Mouse (Mus musculus): ENCODE measurements at regions not wholly inside any gene's neighbourhood (a gene's known extent, or its start where the extent isn't known, plus 50 kb on each side); places are given as distances from the start of the nearest gene placed in this dataset.

- no peak overlapping the region for H3K4me3 ChIP-seq (replicated peaks; ENCODE audit: low read length)
- H3K9me3 ChIP-seq (ENCODE audit: low read length): no peaks in the 10 kb centered on the region
- 0 out of 2 replicates have a peak, but pooled peaks cover 9% of the 10 kb centered on the region for H3K27me3 ChIP-seq (ENCODE audit: insufficient read depth, low read length)
- no peak for TF ChIP-seq CTCF (conservative IDR thresholded peaks at IDR 0.05; ENCODE audit: low read length)
- H3K36me3 ChIP-seq (ENCODE audit: insufficient read depth, low read length): no peaks in the 10 kb centered on the region
- peaks cover 8% of the 10 kb centered on the region for H3K4me1 ChIP-seq (replicated peaks; ENCODE audit: low read depth, low read length)
These were observed 208.2 kb downstream of the Uaca start for GRCm38 (mm10) chr9:61002572-61002971.

GRCm38 (mm10) chr9:61008446-61008845 lies 214.1 kb downstream of the Uaca start:
- Histone ChIP-seq H3K36me3 (ENCODE audit: insufficient read depth, low read length) (no peaks in the 10 kb centered on the region), H3K9me3 (ENCODE audit: low read length) (no peaks in the 10 kb centered on the region), H3K4me3 (replicated peaks; ENCODE audit: low read length) (no peak overlapping the region), H3K27me3 (ENCODE audit: insufficient read depth, low read length) (0 out of 2 replicates have a peak, but pooled peaks cover 4% of the 10 kb centered on the region), H3K4me1 (replicated peaks; ENCODE audit: low read depth, low read length) (peaks cover 9% of the 10 kb centered on the region)
- no peak for TF ChIP-seq NANOG (IDR thresholded peaks at IDR 0.05; ENCODE audit: borderline replicate concordance, low read length)
- no peak for TF ChIP-seq POU5F1 (IDR thresholded peaks at IDR 0.05; ENCODE audit: borderline replicate concordance, low read length)
- TF ChIP-seq CTCF (conservative IDR thresholded peaks at IDR 0.05; ENCODE audit: low read length): no peak

- Histone ChIP-seq H3K4me3 (replicated peaks; ENCODE audit: low read length) (no peak overlapping the region), H3K9me3 (ENCODE audit: low read length) (no peaks in the 10 kb centered on the region), H3K4me1 (replicated peaks; ENCODE audit: low read depth, low read length) (peaks cover 10% of the 10 kb centered on the region), H3K36me3 (ENCODE audit: insufficient read depth, low read length) (no peaks in the 10 kb centered on the region), H3K27me3 (ENCODE audit: insufficient read depth, low read length) (peaks cover 4% of the 10 kb centered on the region; the same call in 1 of the 2 replicates)
- TF ChIP-seq NANOG (IDR thresholded peaks at IDR 0.05; ENCODE audit: borderline replicate concordance, low read length): no peak
- no peak for TF ChIP-seq POU5F1 (IDR thresholded peaks at IDR 0.05; ENCODE audit: borderline replicate concordance, low read length)
- TF ChIP-seq CTCF (conservative IDR thresholded peaks at IDR 0.05; ENCODE audit: low read length): peak; percentile 62
These were observed 216.7 kb downstream of the Uaca start for GRCm38 (mm10) chr9:61011066-61011465.

GRCm38 (mm10) chr9:61012771-61013540 lies 218.6 kb downstream of the Uaca start:
- Histone ChIP-seq H3K36me3 (ENCODE audit: insufficient read depth, low read length) (no peaks in the 10 kb centered on the region), H3K4me1 (replicated peaks; ENCODE audit: low read depth, low read length) (peaks cover 10% of the 10 kb centered on the region), H3K27me3 (ENCODE audit: insufficient read depth, low read length) (peaks cover 10% of the 10 kb centered on the region), H3K4me3 (replicated peaks; ENCODE audit: low read length) (no peak overlapping the region), H3K9me3 (ENCODE audit: low read length) (no peaks in the 10 kb centered on the region)
- TF ChIP-seq NANOG (IDR thresholded peaks at IDR 0.05; ENCODE audit: borderline replicate concordance, low read length) (no peak), CTCF (conservative IDR thresholded peaks at IDR 0.05; ENCODE audit: low read length) (peak; percentile 51)

GRCm38 (mm10) chr9:61014151-61014550 lies 219.8 kb downstream of the Uaca start:
- H3K9me3 ChIP-seq (ENCODE audit: low read length): no peaks in the 10 kb centered on the region
- no peaks in the 10 kb centered on the region for H3K36me3 ChIP-seq (ENCODE audit: insufficient read depth, low read length)
- no peak for TF ChIP-seq NANOG (IDR thresholded peaks at IDR 0.05; ENCODE audit: borderline replicate concordance, low read length)
- H3K4me1 ChIP-seq (replicated peaks; ENCODE audit: low read depth, low read length): peaks cover 10% of the 10 kb centered on the region
- H3K27me3 ChIP-seq (ENCODE audit: insufficient read depth, low read length): peaks cover 21% of the 10 kb centered on the region
- no peak overlapping the region for H3K4me3 ChIP-seq (replicated peaks; ENCODE audit: low read length)

GRCm38 (mm10) chr9:61015374-61015890 lies 221.1 kb downstream of the Uaca start:
- no peak for TF ChIP-seq NANOG (IDR thresholded peaks at IDR 0.05; ENCODE audit: borderline replicate concordance, low read length)
- no peak for TF ChIP-seq CTCF (conservative IDR thresholded peaks at IDR 0.05; ENCODE audit: low read length)
- TF ChIP-seq POU5F1 (IDR thresholded peaks at IDR 0.05; ENCODE audit: borderline replicate concordance, low read length): no peak
- Histone ChIP-seq H3K36me3 (ENCODE audit: insufficient read depth, low read length) (no peaks in the 10 kb centered on the region), H3K27me3 (ENCODE audit: insufficient read depth, low read length) (peaks cover 18% of the 10 kb centered on the region), H3K9me3 (ENCODE audit: low read length) (no peaks in the 10 kb centered on the region), H3K4me1 (replicated peaks; ENCODE audit: low read depth, low read length) (peaks cover 13% of the 10 kb centered on the region), H3K4me3 (replicated peaks; ENCODE audit: low read length) (no peak overlapping the region)

- no peaks in the 10 kb centered on the region for H3K36me3 ChIP-seq (ENCODE audit: insufficient read depth, low read length)
- H3K4me3 ChIP-seq (replicated peaks; ENCODE audit: low read length): no peak overlapping the region
- no peaks in the 10 kb centered on the region for H3K9me3 ChIP-seq (ENCODE audit: low read length)
- TF ChIP-seq POU5F1 (IDR thresholded peaks at IDR 0.05; ENCODE audit: borderline replicate concordance, low read length) (no peak), NANOG (IDR thresholded peaks at IDR 0.05; ENCODE audit: borderline replicate concordance, low read length) (no peak), CTCF (conservative IDR thresholded peaks at IDR 0.05; ENCODE audit: low read length) (no peak)
- H3K4me1 ChIP-seq (replicated peaks; ENCODE audit: low read depth, low read length): peaks cover 16% of the 10 kb centered on the region
- H3K27me3 ChIP-seq (ENCODE audit: insufficient read depth, low read length): peaks cover 18% of the 10 kb centered on the region
These were observed 222.3 kb downstream of the Uaca start for GRCm38 (mm10) chr9:61016673-61017072.

- no peak overlapping the region for H3K4me3 ChIP-seq (replicated peaks; ENCODE audit: low read length)
- TF ChIP-seq CTCF (conservative IDR thresholded peaks at IDR 0.05; ENCODE audit: low read length): peak; percentile 88
- TF ChIP-seq NANOG (IDR thresholded peaks at IDR 0.05; ENCODE audit: borderline replicate concordance, low read length): no peak
- TF ChIP-seq POU5F1 (IDR thresholded peaks at IDR 0.05; ENCODE audit: borderline replicate concordance, low read length): no peak
- H3K27me3 ChIP-seq (ENCODE audit: insufficient read depth, low read length): peaks cover 18% of the 10 kb centered on the region
- 0 out of 2 replicates have a peak, but pooled peaks cover 5% of the 10 kb centered on the region for H3K4me1 ChIP-seq (replicated peaks; ENCODE audit: low read depth, low read length)
- H3K36me3 ChIP-seq (ENCODE audit: insufficient read depth, low read length): no peaks in the 10 kb centered on the region
- H3K9me3 ChIP-seq (ENCODE audit: low read length): no peaks in the 10 kb centered on the region
These were observed 225.6 kb downstream of the Uaca start for GRCm38 (mm10) chr9:61019938-61020337.

- Histone ChIP-seq H3K4me3 (replicated peaks; ENCODE audit: low read length) (no peak overlapping the region), H3K4me1 (replicated peaks; ENCODE audit: low read depth, low read length) (0 out of 2 replicates have a peak, but pooled peaks cover 5% of the 10 kb centered on the region), H3K36me3 (ENCODE audit: insufficient read depth, low read length) (no peaks in the 10 kb centered on the region), H3K27me3 (ENCODE audit: insufficient read depth, low read length) (peaks cover 14% of the 10 kb centered on the region), H3K9me3 (ENCODE audit: low read length) (no peaks in the 10 kb centered on the region)
- TF ChIP-seq CTCF (conservative IDR thresholded peaks at IDR 0.05; ENCODE audit: low read length): no peak
- no peak for TF ChIP-seq POU5F1 (IDR thresholded peaks at IDR 0.05; ENCODE audit: borderline replicate concordance, low read length)
- TF ChIP-seq NANOG (IDR thresholded peaks at IDR 0.05; ENCODE audit: borderline replicate concordance, low read length): no peak
These were observed 227.5 kb downstream of the Uaca start for GRCm38 (mm10) chr9:61021810-61022209.
